Mouse (Mus musculus) limb, embryonic 15.5 days (tissue): ENCODE measurements around the gene Cort. TPM values are rescaled to one million over a fixed set of nuclear protein-coding genes. Genes with fewer than 3 reads are reported as not detected.

Experiments
- ATAC-seq: fragments of 200-750 bp; cut with Nextera tagmentation; 2 replicates; pipeline ENCODE4 v1.8.0; 2017; ENCODE audit warnings: low read depth, moderate TSS enrichment; ENCODE audit not compliant: insufficient number of reproducible peaks, low FRiP score, low TSS enrichment
- H3K27ac ChIP-seq: fragments of 300-500 bp; sonication (generic); 2 replicates; pipeline ENCODE4 v1.5.1; 2015; ENCODE audit warnings: moderate library complexity, mild to moderate bottlenecking, inconsistent platforms
- H3K27me3 ChIP-seq: fragments of 300-500 bp; sonication (generic); 2 replicates; pipeline ENCODE4 v1.6.1; 2015; ENCODE audit warnings: inconsistent platforms
- H3K36me3 ChIP-seq: fragments of 300-500 bp; sonication (generic); 2 replicates; pipeline ENCODE4 v1.6.1; 2015; ENCODE audit warnings: inconsistent platforms
- H3K4me1 ChIP-seq: fragments of 300-500 bp; sonication (generic); 2 replicates; pipeline ENCODE4 v1.6.1; 2015; ENCODE audit warnings: inconsistent platforms
- H3K4me2 ChIP-seq: fragments of 300-500 bp; sonication (generic); 2 replicates; pipeline ENCODE4 v1.6.1; 2015; ENCODE audit warnings: mild to moderate bottlenecking, inconsistent platforms
- H3K4me3 ChIP-seq: fragments of 300-500 bp; sonication (generic); 2 replicates; pipeline ENCODE4 v1.5.1; 2015; ENCODE audit warnings: mild to moderate bottlenecking, inconsistent platforms
- H3K9ac ChIP-seq: fragments of 300-500 bp; sonication (generic); 2 replicates; pipeline ENCODE4 v1.6.1; 2015; ENCODE audit warnings: inconsistent platforms
- H3K9me3 ChIP-seq: fragments of 300-500 bp; sonication (generic); 2 replicates; pipeline ENCODE4 v1.6.1; 2016; ENCODE audit warnings: inconsistent platforms
- WGBS: fragments of 180-500 bp; shearing (Covaris S2); methylation state at CpG from one replicate; pipeline ENCODE4 v1.1.7; 2015; 5-methylcytosine and 5-hydroxymethylcytosine counted together
- polyA plus RNA-seq: library from polyadenylated mRNA; unstranded; fragments of >200 nt; fragmentation: Nextera tagmentation; extraction: Ambion mirVana; gene quantifications from 2 replicates; pipeline ENCODE4 v1.2.1, GENCODE M21; 2015

The Cort gene
- polyA plus RNA-seq, 1 experiment from 2014 or later, result not detected

- Histone ChIP-seq H3K9me3 (no peaks in the 10 kb centered on the region), H3K9ac (no peak overlapping the region), H3K36me3 (peaks cover 8% of the 10 kb centered on the region), H3K4me1 (peaks cover 13% of the 10 kb centered on the region), H3K4me2 (no peak overlapping the region), H3K27ac (no peak overlapping the region), H3K4me3 (no peak overlapping the region), H3K27me3 (no peaks in the 10 kb centered on the region)
- ATAC-seq, result no peak
- WGBS, result 80% methylated on average over 4 of the region's 4 CpGs
Measured at GRCm38 (mm10) chr4:149145151-149145550, 18.6 kb upstream of the Cort start.

DNA sequence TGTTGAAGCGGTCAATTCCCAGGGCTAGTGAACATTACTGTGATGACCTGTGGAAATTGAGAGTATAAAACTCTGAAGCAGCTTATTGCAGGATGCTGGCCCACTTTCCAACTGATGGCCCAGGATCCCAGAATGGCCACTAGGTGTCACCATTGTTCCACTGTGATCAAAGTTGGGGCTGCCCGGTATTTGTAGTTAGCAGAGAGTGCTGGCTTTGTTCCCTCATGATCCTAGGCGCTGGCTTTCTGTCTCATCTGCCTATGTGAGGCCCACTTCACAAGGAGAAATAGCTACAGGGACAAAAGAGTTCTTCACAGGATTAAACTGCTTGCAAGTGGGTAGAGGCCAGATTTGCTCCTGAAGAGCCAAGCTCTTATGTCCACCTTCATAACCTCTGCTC lies 17.9 kb upstream of the Cort start:
- H3K4me1 ChIP-seq, result peaks cover 13% of the 10 kb centered on the region
- no peaks in the 10 kb centered on the region for H3K9me3 ChIP-seq
- peak; percentile 69; the same call in 1 of the 2 replicates for ATAC-seq
- H3K36me3 ChIP-seq, result 0 out of 2 replicates have a peak, but pooled peaks cover 2% of the 10 kb centered on the region
- H3K4me3 ChIP-seq, result no peak overlapping the region
- no peak overlapping the region for H3K9ac ChIP-seq
- H3K27me3 ChIP-seq, result no peaks in the 10 kb centered on the region
- no peak overlapping the region for H3K4me2 ChIP-seq
- WGBS, result 3% methylated on average over 3 of the region's 3 CpGs
- no peak overlapping the region for H3K27ac ChIP-seq

DNA sequence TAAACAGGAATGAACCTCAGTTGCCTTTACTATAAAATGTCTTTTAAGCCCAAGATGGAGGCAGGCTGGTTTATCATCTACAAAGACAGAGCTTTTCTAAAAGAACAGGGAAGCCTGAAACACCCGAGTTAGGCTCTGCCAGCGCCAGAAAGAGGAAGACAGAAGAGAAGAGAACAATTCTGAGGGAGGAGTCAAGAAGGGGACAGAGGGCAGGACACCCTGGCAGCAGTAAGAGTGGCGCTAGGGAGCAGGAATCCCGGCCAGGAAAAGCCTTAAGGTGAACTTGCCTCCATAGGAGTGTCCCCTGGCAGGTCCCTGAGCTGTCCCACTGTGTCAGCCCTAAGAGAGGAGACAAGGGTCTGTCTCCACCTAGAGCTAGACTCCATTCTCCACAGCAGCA lies 17.0 kb upstream of the Cort start:
- no peak overlapping the region for H3K4me2 ChIP-seq
- no peak for ATAC-seq
- no peak overlapping the region for H3K9ac ChIP-seq
- 37% methylated on average over 4 of the region's 4 CpGs for WGBS
- no peaks in the 10 kb centered on the region for H3K27me3 ChIP-seq
- H3K27ac ChIP-seq, result no peak overlapping the region
- H3K36me3 ChIP-seq, result no peaks in the 10 kb centered on the region
- H3K9me3 ChIP-seq, result no peaks in the 10 kb centered on the region
- H3K4me3 ChIP-seq, result no peak overlapping the region
- H3K4me1 ChIP-seq, result peaks cover 13% of the 10 kb centered on the region

GRCm38 (mm10) chr4:149138515-149138914 lies 12.0 kb upstream of the Cort start:
- Histone ChIP-seq H3K4me1 (peaks cover 7% of the 10 kb centered on the region), H3K4me3 (no peak overlapping the region), H3K36me3 (no peaks in the 10 kb centered on the region; the same call in 1 of the 2 replicates), H3K27ac (no peak overlapping the region), H3K27me3 (no peaks in the 10 kb centered on the region), H3K9me3 (no peaks in the 10 kb centered on the region), H3K9ac (no peak overlapping the region), H3K4me2 (no peak overlapping the region)
- 51% methylated on average over 8 of the region's 8 CpGs for WGBS
- no peak for ATAC-seq

DNA sequence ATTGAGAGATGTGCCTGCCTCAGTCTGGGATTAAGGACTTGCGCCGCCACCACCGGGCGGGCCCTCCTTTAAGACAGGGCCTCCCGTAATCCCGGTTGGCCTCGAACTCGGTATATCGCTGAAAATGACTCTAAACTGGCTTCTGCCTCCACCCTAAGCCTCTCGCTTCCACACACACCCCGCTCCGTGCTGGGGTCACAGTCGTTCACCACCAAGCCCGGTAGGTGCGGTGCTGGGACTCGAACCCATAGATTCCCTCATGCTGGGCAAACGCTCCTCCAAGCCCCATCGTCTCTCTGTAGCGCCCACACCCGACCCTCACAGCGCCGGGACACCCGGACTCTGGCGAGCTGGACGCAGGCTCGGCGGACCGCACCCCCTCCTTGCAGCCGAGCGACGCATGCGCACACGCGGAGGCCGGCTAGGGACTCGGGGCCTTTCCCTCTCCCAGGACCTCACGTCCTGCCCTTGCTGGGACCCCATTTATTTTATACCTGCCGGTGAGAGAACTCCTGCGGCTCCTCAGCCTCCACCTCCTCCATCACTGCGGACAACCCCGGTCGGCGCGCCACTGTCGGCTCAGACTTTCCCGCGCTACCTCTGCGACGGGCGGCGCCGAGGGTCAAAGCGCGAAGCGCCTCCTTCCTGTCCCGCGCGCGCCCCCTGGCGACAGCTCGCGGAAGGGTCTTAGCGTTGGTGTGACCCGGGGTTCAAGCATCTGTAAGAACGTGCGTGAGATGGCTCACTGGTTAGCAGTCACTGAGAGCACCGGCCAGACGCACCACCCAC lies 10.6 kb upstream of the Cort start, which contains the start of gene Cenps:
Cenps (minus strand) TSS at position 648 of the 789 bp plus-strand sequence.
- H3K27me3 ChIP-seq, result no peaks in the 10 kb centered on the region
- peak within 1 kb of the TSS; percentile 69 for H3K4me3 ChIP-seq
- no peaks in the 10 kb centered on the region for H3K9me3 ChIP-seq
- peak within 1 kb of the TSS; percentile 90 for H3K27ac ChIP-seq
- H3K9ac ChIP-seq, result peak within 1 kb of the TSS; percentile 65
- no peaks in the 10 kb centered on the region; the same call in 1 of the 2 replicates for H3K36me3 ChIP-seq
- ATAC-seq, result peak; percentile 88
- peak within 1 kb of the TSS; percentile 64 for H3K4me2 ChIP-seq
- peaks cover 7% of the 10 kb centered on the region for H3K4me1 ChIP-seq
- WGBS, result under 1% methylated on average over 68 of the region's 68 CpGs

DNA sequence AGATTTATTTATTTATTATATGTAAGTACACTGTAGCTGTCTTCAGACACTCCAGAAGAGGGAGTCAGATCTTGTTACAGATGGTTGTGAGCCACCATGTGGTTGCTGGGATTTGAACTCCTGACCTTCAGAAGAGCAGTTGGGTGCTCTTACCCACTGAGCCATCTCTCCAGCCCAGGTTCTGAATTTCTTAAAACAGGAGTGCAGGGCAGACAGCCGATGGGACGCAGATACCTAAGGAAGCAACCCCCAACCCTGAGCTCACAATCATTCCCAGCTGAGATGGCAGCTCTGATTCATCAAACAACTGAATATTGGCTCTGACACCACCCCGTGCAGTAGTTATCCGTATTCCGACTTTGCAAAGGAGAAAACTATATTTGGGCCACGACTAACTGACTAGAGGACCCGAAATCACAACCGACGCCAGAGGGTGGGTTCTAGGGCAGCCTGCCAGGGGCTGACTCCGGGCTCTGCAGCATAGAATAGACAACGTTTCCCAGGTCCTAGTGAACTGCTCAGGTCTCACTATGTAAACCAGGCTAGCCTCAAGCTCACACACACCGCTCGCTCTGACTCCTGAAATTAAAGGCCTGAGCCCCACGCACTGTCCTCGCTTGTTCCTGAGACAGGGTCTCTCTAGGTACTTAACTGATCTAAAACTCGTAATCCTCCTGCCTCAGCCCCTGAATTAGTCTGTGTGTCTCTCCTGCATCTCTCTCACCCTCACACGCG lies 9.7 kb upstream of the Cort start:
- WGBS, result 53% methylated on average over 18 of the region's 18 CpGs
- Histone ChIP-seq H3K27ac (peak overlapping the region; percentile 90), H3K9ac (peak overlapping the region; percentile 65), H3K4me1 (peaks cover 10% of the 10 kb centered on the region), H3K4me2 (peak overlapping the region; percentile 64), H3K36me3 (peaks cover 4% of the 10 kb centered on the region; the same call in 1 of the 2 replicates), H3K9me3 (no peaks in the 10 kb centered on the region), H3K27me3 (no peaks in the 10 kb centered on the region), H3K4me3 (peak overlapping the region; percentile 69)
- ATAC-seq, result no peak

DNA sequence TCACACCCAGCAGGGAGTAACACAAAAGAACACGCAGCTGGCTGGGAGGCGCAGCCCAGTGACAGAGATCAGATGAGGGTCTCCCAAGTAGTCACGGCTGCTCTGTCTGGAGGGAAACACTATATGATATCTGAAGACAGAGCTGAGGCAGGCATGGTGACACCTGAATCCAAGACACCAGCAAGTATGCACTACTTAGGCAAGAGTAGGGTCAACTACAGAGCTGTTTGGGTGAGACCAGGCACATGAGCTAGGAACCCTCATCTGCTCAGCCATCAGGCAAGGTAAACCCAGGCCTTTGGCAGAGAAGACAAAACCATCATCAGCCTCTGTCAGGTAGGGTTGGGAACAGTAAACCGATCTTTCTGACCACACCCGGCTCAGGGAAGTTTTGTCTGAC lies 6.8 kb upstream of the Cort start:
- Histone ChIP-seq H3K36me3 (peaks cover 12% of the 10 kb centered on the region; the same call in 1 of the 2 replicates), H3K27ac (no peak overlapping the region), H3K4me3 (no peak overlapping the region), H3K4me1 (peaks cover 10% of the 10 kb centered on the region), H3K9ac (no peak overlapping the region), H3K9me3 (no peaks in the 10 kb centered on the region), H3K27me3 (no peaks in the 10 kb centered on the region), H3K4me2 (no peak overlapping the region)
- WGBS, result 74% methylated on average over 5 of the region's 5 CpGs
- ATAC-seq, result no peak

- H3K4me2 ChIP-seq, result no peak overlapping the region
- no peak overlapping the region for H3K9ac ChIP-seq
- no peak overlapping the region for H3K4me3 ChIP-seq
- H3K36me3 ChIP-seq, result peaks cover 20% of the 10 kb centered on the region; the same call in 1 of the 2 replicates
- H3K9me3 ChIP-seq, result no peaks in the 10 kb centered on the region
- H3K27ac ChIP-seq, result no peak overlapping the region
- H3K27me3 ChIP-seq, result no peaks in the 10 kb centered on the region
- WGBS, result 83% methylated on average over 21 of the region's 21 CpGs
- H3K4me1 ChIP-seq, result peaks cover 10% of the 10 kb centered on the region
- ATAC-seq, result no peak
Measured at GRCm38 (mm10) chr4:149131789-149132565, 5.4 kb upstream of the Cort start.

- H3K27ac ChIP-seq, result no peak overlapping the region
- WGBS, result 67% methylated on average over 23 of the region's 23 CpGs
Measured at GRCm38 (mm10) chr4:149131021-149131752, 4.6 kb upstream of the Cort start.

DNA sequence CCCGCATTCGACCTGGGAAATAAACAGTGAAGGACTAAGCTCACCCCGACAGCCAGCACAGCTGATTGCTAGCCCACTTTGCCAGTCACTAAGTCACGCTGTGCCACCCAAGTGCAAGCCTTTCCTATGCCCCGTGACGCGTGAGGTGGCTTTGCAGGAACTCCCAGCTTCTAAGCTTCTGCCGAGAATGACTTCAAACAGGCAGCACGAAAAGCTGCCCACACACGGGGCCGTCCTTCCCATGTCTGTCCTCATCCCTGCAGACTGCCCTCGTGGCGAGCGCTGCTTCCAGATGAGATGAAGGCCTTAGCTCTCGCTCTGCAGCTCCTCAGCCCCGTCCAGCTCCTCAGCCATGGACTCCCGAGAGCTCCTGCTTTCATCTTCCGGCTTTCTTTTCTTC lies 1.9 kb upstream of the Cort start:
- no peaks in the 10 kb centered on the region for H3K27me3 ChIP-seq
- peaks cover 20% of the 10 kb centered on the region; the same call in 1 of the 2 replicates for H3K36me3 ChIP-seq
- ATAC-seq, result no peak
- H3K4me3 ChIP-seq, result no peak overlapping the region
- no peak overlapping the region for H3K9ac ChIP-seq
- H3K4me2 ChIP-seq, result no peak overlapping the region
- no peaks in the 10 kb centered on the region for H3K9me3 ChIP-seq
- 81% methylated on average over 18 of the region's 18 CpGs for WGBS
- H3K27ac ChIP-seq, result no peak overlapping the region
- peaks cover 6% of the 10 kb centered on the region; the same call in 1 of the 2 replicates for H3K4me1 ChIP-seq

More at GRCm38 (mm10) chr4:149131021-149131752, 4.6 kb upstream of the Cort start:
- ATAC-seq, result no peak
- Histone ChIP-seq H3K9me3 (no peaks in the 10 kb centered on the region), H3K4me1 (peaks cover 6% of the 10 kb centered on the region; the same call in 1 of the 2 replicates), H3K27me3 (no peaks in the 10 kb centered on the region), H3K9ac (no peak overlapping the region), H3K36me3 (peaks cover 20% of the 10 kb centered on the region; the same call in 1 of the 2 replicates), H3K4me3 (no peak overlapping the region), H3K4me2 (no peak overlapping the region)

DNA sequence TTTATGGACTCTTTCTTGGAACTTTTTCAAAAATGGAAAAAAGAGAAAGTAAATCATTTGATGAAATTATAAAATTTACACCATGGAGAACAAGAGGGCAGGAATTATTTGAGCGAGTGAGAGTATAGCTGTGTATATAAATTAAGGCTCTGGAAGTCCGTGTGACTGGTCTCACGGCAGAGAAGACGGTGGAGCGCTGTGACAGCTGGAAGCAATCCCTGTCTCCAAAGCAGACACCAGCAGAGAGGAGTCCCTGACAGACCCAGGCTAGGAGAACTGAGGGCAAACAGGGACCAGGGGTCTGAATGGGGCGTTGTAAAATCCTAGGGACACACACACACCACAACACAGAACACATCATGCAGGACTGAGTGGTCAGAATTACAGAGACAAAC lies 451 bp downstream of the Cort start:
- Histone ChIP-seq H3K4me3 (no peak overlapping the region), H3K9me3 (no peaks in the 10 kb centered on the region), H3K27me3 (no peaks in the 10 kb centered on the region), H3K4me2 (no peak overlapping the region), H3K27ac (no peak overlapping the region), H3K4me1 (0 out of 2 replicates have a peak, but pooled peaks cover 3% of the 10 kb centered on the region), H3K9ac (no peak overlapping the region), H3K36me3 (peaks cover 17% of the 10 kb centered on the region; the same call in 1 of the 2 replicates)
- WGBS, result 50% methylated on average over 6 of the region's 6 CpGs
- no peak for ATAC-seq
